Mouse (Mus musculus): ENCODE measurements at regions not wholly inside any gene's neighbourhood (a gene's known extent, or its start where the extent isn't known, plus 50 kb on each side); places are given as distances from the start of the nearest gene placed in this dataset.
A peak's percentile ranks its signal among the peaks of the same experiment; 100 is the strongest.

DNA sequence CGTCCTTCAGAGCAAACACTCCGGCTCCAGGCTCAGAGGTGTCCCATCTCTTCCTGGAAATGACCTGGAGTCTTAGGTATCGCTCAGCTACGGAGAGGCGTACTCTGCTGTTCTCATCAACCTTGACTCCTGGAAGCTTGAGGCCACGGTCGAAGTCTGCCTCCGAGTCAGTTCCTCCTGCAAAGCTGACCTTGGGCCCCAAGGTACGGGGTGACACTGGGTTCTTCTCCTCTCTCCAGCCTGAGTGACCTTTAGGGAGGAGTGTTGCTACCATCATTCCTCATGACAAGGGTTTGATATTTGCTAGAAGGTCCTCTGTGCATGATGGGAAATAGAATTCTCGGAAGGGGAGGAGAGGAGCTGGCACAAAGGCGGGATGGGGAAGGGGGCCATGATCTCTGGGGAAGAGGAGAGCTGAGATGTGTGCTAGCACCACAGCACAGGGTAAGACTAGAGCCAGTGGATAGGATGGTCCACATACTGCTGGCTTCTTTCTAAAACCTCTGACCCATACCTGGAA, 469.0 kb downstream of the Rps24 start:
- no peak for DNase-seq

DNA sequence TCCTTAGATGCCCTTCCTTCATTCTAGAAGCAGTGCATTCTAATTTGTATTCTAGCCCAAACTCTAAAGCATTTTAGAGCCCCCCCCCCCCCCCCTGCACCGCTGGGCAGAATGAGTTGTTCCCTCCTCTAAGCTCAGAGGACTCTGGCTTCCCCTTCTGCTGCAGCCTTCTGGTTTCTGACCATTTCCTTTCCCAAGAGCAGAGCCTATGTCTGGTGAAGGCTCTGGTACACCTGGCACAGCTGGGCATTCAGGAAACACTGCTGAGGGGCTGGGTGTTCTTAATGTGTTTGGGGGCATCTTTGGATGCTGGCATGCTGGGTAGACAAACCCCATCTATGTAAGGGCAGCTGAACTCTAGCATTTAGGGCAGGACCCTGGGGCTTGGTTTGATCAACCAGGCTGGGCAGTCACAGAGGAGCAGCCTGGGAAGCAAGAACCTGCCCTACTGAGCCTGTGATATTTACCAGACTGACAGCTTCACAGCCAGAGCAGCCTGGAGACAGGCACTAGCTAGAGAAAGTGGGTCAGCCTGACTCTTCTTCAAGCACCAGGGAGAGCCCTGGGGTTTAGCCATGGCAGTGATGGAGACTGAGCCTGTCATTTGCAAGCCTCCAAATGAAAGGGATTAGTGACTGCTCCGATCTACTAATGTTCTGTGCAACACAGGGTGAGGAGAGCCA, 469.7 kb downstream of the Rps24 start:
- peak; percentile 52 to 53 for DNase-seq

DNA sequence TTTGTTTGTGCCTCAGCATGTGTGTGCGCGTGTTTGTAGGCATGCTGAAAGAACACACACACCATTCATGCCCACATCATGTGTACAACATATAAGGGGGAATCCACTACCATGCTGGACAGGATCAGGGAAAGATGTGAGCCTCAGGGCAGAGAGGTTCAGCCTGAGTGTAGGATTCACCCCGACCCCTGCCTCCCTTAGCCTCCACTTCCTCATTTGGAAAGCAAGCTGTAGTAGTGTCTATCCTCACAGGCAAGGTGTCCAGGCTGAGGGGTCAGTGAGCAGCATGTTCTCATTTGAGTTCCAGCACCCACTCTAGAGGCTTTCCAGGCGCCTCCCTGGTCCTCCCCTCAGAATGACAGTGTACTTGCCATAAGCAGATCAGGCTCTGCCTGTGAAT, 470.5 kb downstream of the Rps24 start:
- DNase-seq: no peak

DNA sequence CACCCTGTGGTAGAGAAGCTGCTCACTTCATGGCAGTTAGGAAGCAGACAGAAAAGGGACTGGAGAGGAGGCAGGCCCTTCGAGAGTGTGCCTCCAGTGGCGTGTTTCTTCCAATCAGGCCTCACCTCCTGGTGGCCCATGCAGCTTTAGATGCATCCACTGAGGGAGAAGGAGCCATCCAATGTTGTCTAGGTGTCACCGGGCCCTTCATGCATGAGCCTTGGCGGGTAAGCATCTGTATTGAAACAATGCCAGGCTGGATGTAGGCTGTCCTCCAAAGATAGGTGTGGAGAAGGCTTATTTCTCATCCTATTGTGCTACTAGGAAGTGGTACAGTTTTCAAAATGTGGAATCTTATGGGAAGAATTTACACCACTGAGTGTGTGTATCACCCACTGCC, 471.9 kb downstream of the Rps24 start:
- DNase-seq: no peak

DNA sequence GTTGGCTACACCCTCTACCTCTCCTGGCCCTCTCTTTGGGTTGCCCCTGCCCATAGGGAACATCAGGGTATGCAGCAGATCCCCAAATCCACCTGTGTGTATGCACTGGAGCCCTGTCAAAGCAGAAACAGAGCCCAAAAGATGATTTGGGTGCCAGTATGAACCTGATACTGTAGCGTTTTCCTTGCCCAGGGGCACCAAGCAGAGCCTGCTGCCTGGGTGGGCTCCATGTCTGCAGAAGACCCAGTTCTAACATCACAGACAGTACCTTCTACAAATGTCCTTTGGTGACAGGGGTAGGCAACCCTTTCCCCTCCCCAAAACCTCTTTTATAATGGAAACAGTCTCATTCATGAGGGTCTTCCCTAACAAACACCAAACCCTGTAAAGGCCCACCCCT, 472.5 kb downstream of the Rps24 start:
- DNase-seq: no peak

DNA sequence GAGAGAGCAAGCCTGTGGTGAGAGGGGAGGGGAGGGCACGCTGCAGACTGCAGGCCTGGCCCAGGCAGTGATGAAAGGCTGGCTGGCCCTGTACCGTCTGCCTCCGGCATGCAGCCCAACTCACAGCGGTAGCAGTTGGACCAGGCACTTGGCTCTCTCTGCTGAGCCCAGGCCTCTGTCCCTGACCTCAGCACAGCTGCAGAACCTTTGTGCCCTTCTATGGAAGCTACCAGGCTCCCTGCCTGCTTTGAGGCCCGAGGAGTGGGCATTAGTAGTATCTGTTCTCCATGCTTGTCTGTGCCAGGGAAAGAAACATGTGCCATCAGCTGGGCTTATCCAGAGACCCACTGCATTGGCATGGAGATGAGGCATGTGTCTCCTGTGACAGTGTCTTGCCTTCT, 473.2 kb downstream of the Rps24 start:
- peak; percentile 97 to 98 for DNase-seq

DNA sequence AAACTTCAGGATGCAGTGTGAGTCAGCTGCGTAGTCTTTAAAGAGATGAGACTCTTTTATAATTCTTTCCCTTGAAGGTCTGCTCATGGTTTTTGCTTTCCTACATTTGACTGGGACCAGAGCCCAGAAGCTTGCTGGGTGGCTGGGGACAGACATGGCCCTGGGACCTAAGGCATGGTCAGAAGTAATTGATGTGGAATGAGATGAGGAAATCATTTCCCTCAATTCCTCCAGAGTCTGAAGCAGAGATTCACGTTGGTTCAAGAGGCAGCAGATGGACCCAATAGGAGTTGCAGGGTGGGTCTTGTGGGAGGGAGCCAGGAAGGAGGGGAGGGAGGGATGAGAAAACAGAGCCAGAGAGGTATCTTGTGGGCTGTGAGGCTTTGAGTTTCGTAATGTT, 473.9 kb downstream of the Rps24 start:
- DNase-seq: peak; percentile 83 to 88

DNA sequence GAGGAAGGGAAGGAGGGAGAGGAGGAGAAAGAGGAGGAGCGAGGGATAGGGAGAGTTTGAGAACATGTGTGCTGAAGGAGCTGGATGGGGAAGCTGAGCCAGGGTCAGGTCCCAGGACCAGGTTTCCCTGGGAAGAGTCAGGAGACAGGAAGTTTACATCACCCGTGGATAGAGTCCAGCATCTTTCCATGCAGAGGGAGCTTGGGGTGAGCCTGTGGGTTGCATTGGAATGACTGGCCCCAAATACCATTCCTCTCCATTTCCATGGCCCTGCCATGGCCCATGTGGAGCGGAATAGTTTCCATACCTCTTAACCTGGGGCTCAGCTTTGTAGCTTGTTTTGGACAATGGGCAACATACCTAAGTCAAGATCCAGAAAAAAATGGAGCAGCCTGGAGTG, 474.8 kb downstream of the Rps24 start:
- no peak for DNase-seq

DNA sequence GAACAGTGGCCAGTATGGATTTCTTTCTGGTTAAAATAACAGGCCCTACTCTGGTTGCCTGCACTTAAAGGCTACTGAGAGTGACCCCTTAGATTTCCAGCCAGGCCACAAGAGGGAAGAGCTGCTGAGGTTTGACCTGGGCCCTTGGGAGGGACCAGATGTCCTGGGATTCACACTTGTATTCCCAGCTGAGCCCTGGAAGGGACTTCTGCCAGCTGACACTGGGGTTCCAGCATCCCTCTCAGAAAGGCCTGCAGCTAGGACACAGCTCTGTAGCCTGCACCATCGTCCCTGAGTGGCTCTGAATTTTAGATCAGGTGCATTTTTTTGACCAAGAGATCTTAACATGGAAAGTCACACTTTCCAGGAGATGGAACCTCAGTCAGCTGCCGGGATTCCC, 482.7 kb downstream of the Rps24 start:
- peak; percentile 55 to 66 for DNase-seq

DNA sequence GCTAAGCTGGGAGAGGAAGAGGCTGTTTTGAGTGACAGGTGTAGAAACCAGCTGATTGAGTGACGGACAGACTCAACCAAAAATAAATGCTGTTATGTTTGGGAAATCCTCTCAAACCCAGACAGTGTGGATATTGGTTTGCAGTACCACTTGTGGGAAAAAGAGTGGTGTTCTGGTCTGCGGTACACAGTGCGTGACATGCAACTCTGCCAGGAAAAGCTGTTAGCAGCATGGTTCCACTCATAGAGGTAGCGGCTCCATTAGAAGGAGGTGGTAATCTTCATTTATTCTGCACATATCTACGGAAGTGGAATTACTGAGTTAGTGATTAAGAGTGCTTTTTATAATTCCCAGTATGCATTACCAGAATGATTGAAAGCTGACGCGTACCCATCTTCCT, 485.4 kb downstream of the Rps24 start:
- DNase-seq: no peak

DNA sequence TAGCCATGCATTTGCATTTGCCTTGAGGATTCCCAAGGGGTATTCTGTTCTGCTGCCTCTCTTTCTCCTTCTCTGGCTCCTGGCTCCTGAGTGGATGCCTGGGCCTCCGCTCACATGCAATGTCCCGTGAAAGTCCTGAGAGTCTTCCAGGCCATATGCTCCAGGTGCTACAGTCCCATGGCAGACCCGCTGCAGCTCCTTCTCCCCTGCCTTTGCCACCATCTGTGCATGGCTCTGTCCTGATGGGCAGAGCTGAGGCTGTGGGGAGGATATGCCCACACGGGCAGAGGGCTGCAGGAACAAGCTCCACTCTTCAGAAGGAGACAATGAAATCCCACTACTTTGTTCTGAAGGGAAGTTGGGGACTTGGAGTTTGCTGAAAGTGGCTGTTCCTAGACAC, 485.9 kb upstream of the Zmiz1 start:
- peak; percentile 74 to 87 for DNase-seq

DNA sequence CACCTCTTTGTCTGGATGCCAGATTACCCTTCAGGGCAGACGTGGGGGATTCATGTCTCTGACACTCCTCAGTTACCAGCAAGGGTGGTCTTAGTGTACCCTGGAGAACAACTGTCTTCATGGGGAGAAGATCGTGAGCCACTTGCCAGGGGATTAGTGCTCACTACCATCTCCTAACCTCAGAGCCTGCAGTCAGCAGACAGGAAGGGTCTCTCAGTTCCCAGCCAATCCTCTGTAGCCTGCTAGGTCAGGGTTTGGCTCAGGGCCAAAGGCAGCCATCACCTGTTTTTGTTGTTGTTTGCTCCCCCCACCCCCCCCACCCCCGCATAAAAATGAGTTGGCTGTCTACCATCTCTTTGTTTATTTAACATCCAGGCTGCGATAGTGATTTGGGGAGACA, 485.4 kb upstream of the Zmiz1 start:
- DNase-seq: peak; percentile 82 to 83

DNA sequence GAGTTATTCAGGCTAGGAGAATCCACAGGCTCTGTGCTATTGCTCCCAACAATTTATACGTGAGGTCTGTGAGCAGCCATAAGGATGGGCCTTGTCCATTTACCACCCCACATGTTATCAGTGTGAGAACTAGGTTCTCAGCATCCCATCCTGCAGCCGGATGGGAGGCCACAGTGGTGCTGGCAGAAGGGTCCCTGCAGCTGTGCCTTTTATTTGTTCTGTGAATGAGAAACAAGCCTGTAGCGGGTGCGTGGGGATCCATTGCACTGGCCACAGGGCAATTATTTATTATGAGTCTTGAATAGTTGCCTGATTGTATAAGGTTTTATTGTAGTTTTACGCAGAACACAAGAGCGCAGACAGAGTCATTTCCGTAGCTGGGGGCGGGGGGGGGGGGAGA, 476.5 kb upstream of the Zmiz1 start:
- no peak for DNase-seq

DNA sequence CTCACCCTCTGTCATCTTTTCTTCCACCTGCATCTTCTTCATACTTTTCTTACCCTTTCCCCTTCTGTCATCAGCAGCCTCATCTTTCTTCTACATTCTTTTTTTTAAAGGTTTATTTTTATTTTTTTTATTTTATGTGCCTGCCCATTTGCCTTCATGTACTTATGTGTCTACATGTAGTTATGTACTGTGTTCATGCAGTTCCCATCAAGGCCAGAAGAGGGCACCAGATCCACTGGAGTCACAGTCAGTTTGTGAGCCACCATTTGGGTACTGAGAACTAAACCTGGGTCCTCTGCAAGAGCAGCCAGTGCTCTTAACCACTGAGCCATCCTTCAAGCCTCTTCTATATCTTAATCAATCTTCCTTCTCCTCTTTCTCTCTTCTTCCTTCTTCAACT, 475.7 kb upstream of the Zmiz1 start:
- peak; percentile 64 to 74 for DNase-seq

DNA sequence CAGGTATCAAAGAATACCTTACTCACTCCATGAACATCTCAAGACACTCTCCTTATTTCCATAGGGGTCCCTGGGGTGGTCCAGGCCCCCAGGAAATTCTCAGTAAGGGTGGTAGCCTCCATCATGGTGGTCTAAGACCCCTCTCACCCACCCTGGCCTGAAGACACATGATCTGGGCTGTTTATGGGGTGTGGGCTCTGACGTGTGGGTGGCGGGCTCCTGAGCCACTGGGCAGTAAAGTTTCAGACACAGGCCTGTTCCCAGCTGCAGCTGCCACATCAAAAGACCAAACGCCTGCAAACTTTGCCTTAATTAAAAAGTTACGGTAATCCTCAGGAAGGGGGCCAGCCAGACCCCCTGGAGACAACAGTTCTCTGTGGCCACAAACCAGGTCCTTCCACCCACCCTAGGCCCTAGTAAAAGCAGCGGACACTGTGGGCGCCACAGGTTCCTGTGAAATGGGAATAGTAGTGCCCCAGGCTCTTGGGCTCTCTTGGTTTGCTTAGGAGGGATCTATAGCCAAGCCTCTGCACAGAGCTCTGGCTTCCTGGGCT, 473.1 kb upstream of the Zmiz1 start:
- no peak for DNase-seq

DNA sequence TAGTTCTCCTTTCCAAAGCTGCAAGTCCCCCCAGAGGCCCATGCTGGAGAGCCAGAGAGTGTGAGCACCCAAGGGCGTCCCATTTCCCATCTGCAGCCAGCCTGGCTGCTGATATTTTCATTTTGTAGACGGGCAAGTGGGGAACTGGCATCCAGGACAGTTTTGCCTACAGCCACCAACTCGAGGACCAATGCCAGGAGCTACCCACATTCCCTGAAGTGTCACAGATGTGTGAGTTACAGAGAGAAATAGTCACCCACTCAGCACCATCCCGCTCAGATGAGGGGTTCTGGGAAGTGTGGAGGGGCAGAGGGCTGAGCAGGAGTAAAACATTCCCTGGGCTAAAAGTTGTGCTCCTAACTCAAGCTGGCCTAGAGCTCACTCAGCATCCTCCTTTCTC, 472.6 kb upstream of the Zmiz1 start:
- DNase-seq: no peak

DNA sequence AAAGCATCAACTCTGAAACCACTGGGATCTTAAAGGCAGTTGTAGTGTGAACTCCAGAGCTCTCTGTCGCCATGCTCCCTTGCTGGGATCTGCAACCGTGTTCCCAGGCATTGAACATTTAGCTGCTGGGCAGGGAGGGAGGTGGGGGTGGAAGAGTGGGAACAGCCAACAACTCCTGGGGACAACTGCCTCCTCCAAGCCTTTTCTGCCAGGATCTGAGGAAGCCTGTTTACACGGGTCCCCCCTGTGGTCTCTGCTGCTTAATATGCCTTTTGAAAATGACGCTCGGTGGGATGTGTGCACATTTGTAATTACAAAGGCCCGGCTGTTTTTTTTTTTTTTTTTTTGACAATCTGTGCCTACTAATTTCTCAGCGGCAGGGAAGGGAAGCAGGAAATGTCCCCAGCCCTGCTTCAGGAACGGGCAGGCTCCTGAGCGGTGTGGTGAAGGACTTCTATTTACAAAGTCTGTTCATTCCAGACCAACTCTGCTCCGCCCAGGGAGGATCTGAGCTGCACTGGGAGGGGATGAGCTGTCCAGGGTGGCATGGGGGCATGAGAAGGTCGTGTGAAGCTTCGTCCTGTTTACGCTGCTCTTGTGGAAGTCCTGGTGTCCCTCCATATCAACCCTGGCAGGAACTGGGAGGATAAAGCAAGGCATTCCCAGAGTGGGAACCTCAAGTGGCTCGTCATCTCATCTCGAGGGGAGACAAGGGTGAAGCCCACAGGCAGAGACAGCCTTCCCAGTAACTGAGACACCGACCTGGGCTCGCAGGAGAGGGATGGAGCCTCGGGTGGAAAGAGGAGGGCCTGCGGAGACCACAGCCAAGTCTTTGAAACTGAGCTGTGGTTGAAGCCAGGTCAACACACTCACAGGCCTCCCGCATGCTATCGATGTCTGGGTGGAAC, 465.0 kb upstream of the Zmiz1 start:
- peak; percentile 80 to 88 for DNase-seq

DNA sequence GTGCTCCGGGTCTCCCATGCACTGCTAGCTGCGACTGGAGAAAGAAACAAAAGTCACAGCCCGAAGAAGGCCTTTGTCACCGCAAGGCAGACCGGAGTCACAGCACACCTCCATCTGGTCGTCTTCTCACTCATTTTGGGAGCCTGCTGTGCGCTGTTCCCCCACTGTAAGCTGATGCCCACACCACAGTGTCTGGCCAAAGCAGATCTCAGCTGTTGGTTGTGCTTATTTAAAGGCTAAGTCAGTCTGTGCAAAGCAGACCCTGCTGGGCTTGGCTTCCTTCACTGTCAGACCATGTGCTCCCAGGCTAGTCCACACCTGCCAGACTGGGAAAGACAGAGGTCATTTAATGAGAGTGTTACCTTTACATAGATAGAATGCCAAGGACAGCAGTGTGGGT, 463.8 kb upstream of the Zmiz1 start:
- DNase-seq: peak; percentile 84 to 90

DNA sequence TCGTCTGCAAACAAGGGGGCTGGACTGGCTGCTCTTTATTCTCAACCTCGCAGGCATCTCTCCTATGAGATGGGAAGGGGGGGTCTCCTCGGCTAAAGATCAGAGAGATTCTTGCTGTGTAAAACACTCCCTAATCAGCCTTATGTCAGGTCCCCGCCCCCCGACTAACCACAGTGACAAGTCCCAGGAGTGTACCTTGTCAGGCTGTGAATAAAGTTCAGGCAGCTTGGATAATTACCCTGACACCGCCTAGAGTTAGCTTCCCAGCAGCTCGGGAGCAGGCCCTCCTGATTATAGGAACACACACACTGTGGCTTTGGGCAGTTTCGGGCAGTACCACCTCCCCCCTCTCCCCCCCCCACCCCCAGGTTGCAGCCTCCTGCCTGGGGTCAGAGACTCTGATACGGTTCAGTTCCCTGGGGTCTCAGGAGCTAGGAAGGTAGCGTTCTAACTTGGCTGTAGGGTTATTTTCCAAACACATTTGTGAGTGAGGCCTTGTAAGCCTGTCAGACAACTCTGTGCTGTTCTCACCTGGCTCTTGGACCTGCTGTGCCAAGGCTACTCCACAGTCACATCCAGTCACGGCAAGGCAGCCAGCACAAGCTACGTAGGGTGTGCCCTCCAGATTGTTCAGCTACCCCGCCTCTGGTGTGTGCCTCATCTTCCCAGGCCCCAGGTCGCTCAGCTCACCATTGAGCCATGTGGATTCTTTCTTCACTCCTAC, 461.0 kb upstream of the Zmiz1 start:
- no peak for DNase-seq

DNA sequence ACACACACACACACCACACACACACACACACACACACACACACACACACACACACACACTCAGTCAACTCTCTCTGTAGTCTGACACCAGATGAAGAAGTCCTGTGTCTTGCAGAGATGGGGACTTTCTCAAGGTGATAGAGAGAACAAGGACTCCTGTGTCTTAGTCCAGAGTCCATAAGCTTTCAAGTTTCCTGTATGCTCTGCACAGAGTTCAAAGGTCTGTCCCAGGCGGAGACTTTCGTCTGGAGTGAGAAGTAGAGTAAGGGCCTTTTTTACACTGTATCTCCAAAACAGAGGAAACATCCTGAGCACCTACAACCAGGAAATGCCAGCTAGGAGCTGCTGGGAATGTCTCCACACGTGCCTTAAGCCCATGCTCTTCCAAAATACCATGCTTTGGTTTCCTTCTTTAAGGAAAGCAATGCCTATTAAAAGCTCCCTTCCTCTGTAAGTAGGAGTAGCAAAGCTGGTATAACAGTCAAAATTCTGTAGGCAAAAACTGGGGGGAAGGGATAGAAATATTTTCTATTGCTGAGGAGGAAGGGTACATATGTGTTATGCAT, 459.9 kb upstream of the Zmiz1 start:
- no peak for DNase-seq

DNA sequence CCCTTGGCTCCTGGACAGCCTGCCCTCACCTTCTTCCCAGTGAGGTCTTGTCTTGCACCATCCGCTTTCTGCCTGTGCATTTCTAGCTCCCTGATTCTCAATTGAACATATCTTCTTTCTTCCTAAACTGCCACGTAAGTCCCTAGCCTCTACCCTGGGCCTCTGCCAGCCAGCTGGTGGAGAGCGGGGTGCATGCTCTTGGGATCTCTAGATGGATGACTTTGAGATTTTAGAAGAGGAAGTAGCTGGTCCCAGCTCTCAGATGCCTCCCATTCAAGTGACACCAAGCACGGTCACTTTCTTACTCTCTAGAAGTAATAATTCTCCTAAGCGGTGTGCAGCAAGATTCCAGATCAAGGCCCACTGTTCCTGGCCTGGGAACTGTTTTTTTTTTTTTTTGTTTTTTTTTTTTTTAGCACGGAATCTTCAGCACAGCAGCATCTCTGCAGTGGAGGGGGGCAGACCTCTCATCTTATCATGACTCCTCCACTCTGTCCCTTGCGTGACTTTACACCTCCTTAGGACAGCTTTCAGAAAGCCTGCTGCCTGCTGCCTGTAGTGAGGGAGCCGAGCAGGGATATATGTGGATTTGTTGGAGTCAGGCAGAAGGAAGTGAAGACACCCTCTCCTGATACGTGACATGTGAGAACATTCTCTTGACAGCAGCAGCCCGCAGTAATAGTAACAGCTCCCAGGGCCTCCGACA, 453.6 kb upstream of the Zmiz1 start:
- no peak for DNase-seq

DNA sequence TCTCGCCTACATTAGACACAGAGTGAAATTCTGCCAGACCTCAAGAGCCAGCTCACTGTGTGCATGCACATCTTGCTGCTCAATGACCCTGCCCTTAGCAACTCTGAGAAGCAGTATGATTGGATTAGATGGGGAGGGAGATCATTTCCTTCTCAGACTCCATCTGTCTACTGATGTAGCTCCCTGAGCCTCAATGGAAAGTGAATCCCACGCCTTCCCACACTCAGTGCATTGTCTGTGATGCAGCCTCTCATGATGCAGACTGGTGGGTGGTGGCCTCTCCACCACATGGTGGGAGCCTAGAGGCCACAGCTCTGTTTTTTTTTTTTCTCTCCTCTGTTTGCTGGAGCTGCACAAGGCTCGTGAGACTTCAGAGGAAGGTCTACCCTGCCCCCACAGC, 447.1 kb upstream of the Zmiz1 start:
- no peak for DNase-seq
